Mouse (Mus musculus): Measurements from ENCODE around the gene Angptl4.
A peak's percentile ranks its signal among the peaks of the same experiment; 100 is the strongest.

Gene Angptl4

DNA sequence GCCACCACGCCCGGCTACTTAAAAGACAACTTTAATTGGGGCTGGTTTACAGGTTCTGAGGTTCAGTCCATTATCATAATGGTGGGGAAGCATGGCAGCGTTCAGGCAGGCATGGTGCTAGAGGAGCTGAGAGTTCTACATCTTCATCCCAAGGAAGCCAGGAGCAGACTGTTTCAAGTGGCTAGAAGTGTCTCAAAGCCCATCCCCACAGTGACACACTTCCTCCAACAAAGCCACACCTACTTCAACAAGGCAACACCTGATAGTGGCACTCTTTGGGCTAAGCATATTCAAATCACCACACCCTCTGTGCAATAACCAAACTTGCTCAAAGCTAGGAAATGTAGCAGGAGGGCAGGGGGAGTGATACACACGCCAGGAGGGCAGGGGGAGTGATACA, 22.6 kb upstream of the Angptl4 start:
- no peak for DNase-seq

DNA sequence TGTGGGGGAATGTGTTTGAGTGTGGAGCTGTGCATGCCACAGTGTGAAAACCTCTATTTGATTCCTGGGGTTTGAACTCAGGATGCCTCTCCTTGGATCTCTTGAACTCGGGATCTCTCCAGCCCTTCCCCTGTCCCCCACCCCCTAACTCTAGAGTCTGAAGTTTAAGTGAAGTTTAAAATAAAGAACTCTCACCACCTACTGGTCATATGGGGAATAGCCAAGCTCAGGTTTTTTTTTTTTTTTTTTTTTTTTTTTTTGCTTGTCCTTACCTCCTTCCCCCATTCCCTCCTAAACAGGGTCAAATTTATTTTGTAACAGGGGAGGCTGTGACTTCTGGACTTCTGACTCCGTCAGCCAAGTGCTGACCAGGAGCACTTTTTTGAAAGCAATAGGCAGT, 20.6 kb upstream of the Angptl4 start:
- no peak for DNase-seq

- no peak for DNase-seq
Observed at GRCm38 (mm10) chr17:33799277-33799676, 17.6 kb upstream of the Angptl4 start.

DNA sequence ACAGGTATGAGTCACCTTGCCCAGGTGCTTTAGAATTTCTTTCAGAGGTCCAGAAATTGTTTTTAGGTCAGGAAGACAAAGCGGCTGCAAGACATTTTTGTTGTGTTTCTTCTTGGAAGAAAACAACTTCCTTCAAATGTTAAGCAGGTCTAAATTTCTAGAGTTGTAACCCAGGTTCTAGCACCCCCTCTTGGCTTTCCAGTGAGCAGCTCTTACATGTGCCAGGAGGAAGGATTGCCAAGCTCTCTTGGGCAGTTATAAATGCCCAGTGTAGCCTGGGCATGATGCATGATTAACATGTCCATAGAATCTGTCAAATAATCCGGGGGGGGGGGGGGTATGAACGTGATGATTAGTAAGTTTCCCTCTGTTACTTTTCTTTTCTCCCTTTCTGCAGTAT, 16.7 kb upstream of the Angptl4 start:
- DNase-seq = peak in 1 of 2 experiments; percentile 43

- no peak for DNase-seq
Observed at GRCm38 (mm10) chr17:33788732-33789131, 7.1 kb upstream of the Angptl4 start.

DNA sequence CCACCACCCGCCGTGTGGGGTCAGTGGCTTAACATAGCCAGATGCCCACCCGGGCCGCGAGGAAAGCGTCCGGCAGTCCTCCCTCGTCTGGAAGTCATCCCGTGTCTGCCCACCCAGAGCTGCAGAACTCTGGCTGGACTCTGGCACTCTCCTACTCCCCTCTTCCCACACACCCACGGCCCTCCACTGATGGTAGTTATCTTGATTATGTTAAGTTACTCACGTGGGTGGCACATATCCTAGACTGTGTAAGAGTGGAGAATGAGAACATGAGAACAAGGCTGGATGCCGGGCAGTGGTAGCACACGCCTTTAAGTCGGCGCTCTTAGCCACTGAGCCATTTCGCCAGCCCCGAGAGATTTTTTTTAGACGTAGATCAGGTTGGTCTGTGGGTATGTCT, 4.7 kb upstream of the Angptl4 start:
- DNase-seq = no peak

- no peak for DNase-seq
Observed at GRCm38 (mm10) chr17:33784939-33785338, 3.3 kb upstream of the Angptl4 start.

DNA sequence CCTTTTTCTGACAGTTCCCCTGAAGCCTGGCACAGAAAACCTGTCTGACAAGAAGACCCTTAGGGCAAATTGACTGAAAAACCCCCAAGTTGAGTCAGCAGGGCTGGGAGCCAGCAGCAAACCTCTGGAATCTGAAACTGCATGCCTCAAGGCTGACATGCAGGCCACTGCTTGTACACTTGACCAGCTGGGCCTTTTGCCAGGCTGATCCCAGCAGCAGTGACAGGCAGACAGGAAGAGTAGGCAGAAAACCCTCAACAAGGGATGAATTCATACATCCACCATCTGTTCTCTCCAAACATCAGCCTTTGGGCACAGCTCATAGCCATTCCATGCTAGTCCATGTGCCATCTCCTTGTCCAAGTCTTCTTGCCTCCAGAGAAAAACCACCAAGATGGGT, 1.8 kb upstream of the Angptl4 start:
- DNase-seq = peak; percentile 87 to 94

DNA sequence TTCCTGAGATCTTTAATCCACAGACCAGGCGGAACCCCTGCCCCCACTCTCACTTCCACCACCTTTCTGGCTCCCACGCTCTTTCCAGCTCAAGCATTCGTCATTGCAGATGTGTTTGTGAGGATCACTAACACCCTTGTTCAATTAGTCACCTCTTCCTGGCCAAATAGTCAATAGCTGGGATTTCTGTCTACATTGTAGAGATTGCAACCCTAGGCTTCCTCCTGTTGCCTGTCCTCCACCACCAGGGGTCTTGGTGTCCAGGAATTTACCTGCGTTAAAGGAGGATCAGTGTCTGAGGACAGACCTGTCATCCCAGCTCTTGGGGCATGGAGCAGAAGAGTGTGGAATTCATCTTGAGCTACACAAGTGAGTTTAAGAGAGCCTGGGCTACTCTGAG, 437 bp upstream of the Angptl4 start:
- DNase-seq = no peak

- DNase-seq = peak; percentile 63 to 66
Observed at GRCm38 (mm10) chr17:33780431-33780830, 1.2 kb downstream of the Angptl4 start.

- DNase-seq = no peak
Observed at GRCm38 (mm10) chr17:33779967-33780295, 1.7 kb downstream of the Angptl4 start.

DNA sequence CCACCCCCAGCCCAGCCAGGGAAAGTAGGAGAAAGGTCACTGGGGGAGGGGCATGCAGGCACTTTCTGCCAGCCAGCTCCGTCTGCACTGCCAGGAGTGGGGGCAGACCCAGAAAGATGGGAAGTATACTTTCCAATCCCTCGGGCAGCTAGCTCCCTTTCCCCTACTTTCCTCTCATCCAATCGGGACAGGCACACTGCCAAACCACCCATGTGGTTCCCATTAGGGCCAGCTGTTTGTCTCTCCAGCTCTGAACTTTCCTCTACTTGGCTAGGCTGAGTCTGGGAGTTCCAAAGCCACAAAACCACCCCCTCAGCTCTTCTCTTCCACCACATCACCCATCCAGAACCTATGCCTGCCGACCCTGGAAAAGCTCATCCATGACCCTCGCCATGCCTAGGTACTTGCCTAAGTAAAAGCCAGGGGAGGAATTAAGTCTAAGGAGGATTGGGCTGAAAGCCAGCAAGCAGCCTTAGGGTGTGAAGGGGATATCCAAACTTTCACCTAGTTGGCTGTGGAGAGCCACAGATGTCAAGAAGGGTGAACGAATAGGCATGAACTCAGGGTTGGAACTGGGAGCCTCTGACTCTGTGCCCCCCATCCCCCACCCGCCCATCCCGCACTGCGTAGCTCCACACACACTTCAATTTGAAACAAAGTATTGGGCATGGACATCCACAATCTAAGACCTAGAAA, 2.2 kb downstream of the Angptl4 start:
- peak; percentile 94 to 96 for DNase-seq

GRCm38 (mm10) chr17:33775287-33775686, 6.3 kb downstream of the Angptl4 start:
- DNase-seq = no peak

- DNase-seq = no peak
Observed at GRCm38 (mm10) chr17:33774573-33775155, 7.0 kb downstream of the Angptl4 start.

- no peak for DNase-seq
Observed at GRCm38 (mm10) chr17:33773871-33774572, 7.6 kb downstream of the Angptl4 start.

- no peak for DNase-seq
Observed at GRCm38 (mm10) chr17:33773426-33773825, 8.2 kb downstream of the Angptl4 start.

DNA sequence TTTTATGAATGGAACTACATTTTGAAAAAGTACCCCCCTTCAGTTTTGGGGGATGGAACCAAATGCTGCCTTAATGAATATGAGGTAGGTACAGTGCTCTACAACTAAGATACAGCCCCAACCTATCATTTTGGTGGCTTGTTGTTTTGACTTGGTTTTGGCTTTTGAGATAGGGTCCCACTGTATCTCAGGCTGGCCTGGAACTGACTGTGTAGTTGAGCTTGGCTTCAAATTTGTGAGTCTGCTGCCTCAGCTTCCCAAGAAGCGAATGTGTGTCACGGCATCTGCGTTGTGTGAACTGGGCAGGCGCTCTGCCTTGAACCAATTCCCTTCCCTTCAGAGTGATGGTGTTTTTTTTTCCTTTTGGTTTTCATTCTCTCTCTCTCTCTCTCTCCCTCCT, 10.0 kb downstream of the Angptl4 start:
- DNase-seq = no peak

DNA sequence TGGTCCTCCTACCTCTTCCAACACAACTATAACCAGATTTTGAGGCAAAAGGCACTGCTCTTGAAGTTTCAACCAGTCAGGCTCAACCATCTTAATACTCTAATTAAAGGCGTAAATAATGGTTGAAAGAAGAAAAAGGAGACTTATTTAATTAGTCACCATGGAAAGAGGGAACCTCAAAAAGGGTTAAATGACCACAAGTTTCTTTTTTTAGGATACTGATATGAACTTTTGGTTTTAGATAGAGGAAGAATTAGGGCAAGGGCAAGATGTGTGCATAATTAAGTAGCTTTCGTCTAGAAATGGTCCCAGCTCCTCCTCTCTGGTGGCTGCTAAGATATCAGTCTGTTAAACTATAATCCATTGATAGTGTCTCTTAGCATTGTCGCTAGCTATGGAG, 15.2 kb downstream of the Angptl4 start:
- DNase-seq = no peak

GRCm38 (mm10) chr17:33760255-33761165, 21.1 kb downstream of the Angptl4 start, which contains the start of gene Rab11b:
TSS of gene Rab11b (minus strand) at chr17:33760530.
- DNase-seq = peak; percentile 100

DNA sequence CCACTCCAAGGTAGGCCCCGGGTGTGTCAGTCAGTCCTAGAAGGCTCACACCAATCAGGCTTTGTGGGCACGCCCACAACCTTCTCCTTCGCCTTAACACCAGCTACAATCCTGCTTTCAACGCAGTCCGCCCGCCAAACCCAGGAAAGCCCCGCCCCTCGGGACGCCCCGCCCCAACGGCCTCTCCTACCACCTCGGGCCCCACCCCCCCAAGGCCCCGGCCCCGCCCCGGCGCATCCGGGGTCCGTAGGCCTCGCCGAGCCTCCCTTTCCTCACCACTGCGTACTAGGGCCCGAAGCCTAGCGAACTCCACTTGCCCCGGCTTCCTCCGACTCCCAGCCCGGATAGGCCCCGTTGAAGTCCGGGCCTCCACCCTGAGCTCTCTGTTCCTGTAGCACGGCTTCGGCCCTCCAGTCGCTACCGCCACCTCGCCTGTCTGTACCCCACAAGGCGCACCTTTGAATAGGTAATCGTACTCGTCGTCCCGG, 21.8 kb downstream of the Angptl4 start:
- peak; percentile 96 to 97 for DNase-seq

- DNase-seq = peak in 1 of 2 experiments; percentile 55
Observed at GRCm38 (mm10) chr17:33757231-33757630, 24.4 kb downstream of the Angptl4 start.

GRCm38 (mm10) chr17:33756108-33756790, 25.4 kb downstream of the Angptl4 start:
- peak; percentile 40 to 63 for DNase-seq
